Mouse (Mus musculus) monocyte, adult 2 months (primary cell): ENCODE results near the gene Akap8.

ENCODE experiments used
- DNase-seq, 2 experiments: peaks; one replicate each; pipeline ENCODE4 v3.0.0; 2022; ENCODE audit warnings: low spot score in 2 of 2, low read depth in 1 of 2

Akap8 gene

DNA sequence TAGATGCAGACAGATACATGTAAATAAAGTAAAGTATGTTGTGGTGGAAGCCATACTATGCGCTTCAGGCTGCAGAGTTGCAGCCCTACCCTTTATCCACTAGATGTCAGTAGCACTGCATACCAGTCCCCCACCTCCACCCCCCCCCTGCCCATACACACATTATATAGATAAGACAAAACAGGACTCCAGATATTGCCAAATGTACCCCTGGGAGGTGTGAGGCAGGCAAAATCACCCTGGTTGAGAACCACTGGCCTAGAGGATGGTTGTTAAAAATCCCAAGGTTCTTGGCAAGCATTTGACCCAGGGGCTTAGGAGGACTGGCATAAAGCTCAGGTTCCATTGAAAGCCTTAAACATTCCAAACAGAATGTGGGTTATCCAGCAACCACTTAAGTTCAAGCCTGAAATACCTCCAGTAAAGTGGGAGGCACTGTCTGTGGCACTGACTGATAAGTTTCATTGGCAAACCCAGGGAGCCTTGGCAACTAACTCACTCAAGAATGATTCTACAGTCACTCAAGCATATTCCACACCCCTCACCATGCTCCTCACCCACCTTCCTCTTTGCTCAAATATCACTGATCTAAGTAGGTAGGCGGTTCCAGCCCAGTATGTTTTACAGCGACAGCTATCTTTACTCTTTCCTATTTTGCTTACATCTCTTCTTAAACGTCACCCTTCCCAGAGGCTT lies 28.1 kb upstream of the Akap8 start:
- no peak for DNase-seq

GRCm38 (mm10) chr17:32348406-32348805 lies 27.4 kb upstream of the Akap8 start:
- DNase-seq: no peak

DNA sequence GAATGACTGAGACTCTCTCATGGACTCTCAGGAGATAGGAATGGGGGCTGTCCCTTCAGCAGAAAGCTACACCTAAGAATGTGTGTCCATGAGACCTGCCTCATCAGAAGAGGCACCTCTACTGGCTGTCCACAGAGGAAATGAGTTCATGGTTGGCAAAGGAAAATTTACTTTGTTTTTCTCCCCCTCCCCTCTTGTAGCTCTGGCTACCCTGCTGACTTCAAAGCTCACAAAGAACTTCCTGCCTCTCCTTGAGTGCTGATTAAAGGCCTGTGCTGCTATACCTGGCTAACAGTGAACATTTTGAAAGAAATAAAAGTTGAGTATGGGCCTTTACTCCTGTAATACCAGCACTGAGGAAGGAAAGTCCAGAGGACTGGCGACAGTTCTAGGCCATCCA lies 20.1 kb upstream of the Akap8 start:
- no peak for DNase-seq

- DNase-seq: no peak
Observed at GRCm38 (mm10) chr17:32340110-32340509, 19.1 kb upstream of the Akap8 start.

DNA sequence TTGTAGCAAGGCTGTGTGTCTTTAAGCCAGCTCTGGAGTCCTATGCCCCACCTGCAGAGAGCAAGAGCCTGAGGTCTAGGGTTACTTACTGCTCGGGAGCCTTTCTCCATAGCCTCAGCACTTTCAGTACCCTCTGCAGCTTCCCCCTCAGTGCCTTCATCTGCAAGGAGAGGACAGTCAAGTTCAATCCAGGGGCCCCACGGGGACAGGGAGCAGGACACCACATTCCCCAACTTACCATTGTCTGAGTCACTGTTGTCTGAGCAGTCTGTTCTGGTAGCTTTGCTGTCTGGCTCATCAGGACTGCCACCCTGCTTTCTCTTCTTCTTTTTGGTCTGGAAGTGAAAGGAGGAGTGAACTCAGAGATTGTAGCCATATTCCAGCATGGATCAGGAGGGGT lies 14.8 kb upstream of the Akap8 start:
- DNase-seq: no peak

DNA sequence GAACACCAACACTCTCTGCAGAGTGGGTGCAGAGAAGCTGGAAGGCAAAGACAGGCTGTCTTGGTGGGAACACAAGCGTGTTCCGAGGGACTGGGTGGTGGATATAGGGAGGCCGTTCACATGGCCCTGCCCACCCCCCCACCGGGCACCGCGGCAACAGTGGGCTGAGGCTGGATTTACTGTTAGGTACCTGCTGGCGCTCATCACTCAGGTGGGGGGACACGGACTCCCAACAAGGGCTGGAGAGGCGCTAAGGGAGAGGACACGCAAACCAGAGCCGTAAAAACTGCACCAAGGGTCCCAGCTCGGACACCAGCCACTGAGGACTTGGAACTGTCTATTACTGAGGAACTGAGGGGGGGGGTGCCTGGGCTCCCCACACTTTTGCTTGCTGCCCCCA lies 13.9 kb upstream of the Akap8 start:
- DNase-seq: no peak

- DNase-seq: no peak
Observed at GRCm38 (mm10) chr17:32333675-32334303, 12.8 kb upstream of the Akap8 start.

DNA sequence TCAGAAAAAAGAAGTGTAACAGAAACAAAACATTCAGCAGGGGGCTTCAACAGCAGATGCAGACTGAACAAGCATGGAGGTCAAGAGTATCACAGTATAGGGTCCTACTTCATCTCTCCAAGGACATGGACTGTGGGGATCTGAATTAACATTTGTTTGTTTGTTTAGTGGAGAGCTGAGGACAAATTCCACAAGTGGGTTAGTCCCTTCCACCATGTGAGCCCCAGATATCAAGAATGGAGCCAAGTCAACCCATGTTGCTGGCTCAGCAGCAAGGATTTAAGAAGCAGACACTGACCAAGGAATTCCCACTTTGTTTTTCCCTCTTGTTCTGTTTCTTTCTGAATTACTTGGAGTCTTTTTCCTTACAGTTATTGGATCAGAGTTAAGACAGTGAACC lies 6.5 kb upstream of the Akap8 start:
- DNase-seq: no peak

DNA sequence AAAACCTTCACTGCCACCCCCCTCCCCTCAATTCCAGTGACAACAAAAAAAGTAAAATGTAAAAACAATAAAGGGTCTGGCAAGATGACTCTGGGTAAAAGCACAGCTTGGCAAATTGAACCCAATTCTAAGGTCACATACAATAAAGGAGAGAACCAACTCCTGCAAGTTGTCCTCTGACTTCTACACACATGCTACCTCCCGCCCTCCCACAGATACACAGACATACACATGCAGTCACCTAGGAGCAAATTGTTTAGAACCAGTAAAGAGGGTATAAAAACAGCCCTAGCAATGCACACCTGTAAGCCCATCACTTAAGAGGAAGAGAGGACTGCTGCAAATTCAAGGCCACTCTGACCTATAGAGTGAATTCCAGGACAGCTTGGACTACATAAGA lies 1.8 kb upstream of the Akap8 start:
- no peak for DNase-seq

DNA sequence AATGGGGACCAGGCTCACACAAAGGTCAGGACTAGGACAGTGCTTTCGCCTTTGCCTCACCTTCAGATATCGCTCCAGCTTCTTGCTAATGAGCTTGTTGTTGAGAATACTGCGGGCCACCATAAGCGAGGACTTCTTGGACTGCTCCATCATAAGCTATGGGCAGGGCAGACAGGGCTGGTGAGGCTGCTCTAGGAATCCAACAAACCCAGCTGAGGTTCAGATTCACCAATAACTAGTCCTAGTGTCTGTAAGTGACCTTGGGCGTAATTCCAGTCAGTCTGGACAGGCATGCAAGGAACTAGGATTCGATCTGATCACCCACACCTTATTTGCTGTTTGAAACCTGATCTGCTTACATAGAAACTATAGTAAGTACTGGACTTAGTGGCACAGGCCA lies 798 bp upstream of the Akap8 start:
- DNase-seq: no peak

- no peak for DNase-seq
Observed at GRCm38 (mm10) chr17:32321390-32321734, 324 bp upstream of the Akap8 start.

DNA sequence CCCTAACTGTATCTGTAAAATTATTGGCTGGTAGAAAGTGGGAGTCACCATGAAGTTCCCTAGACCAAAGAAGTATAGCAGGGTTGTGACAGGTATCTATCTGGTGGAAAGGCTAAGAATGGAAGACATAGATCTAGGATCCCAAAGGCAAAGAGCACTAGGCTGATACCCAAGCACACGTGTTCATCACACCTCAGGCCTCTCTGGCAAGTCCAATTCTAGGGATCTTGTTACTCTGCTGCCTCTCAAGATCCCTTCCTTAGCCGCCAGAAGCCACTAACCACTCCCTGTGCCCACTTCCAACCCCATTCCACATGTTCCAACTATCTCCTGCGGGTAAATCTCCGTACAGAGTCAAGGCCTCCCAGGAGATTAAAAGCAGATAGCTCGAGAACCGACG lies 1.1 kb downstream of the Akap8 start:
- no peak for DNase-seq

DNA sequence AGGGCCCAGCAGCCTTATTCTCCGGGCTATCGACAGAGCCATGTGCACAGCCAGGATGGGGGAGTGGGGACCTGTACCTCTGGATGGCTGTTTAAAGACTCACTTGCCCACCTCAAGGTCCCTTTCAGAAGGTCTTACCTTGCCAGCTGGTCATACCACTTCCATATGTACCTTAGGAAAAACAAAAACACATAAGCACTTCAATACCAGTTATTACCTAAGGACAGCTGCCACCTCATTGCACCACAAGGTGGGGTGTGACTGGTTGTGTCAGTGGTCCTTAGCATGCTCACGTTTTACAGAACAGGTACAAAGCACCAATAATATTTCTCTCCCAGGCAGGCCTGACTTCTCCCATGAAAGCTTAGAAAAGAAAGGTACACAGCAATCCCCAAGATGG lies 3.3 kb downstream of the Akap8 start:
- no peak for DNase-seq

- DNase-seq: no peak
Observed at GRCm38 (mm10) chr17:32317032-32317431, 4.0 kb downstream of the Akap8 start.

GRCm38 (mm10) chr17:32315560-32315959 lies 5.5 kb downstream of the Akap8 start:
- DNase-seq: no peak

GRCm38 (mm10) chr17:32313892-32314291 lies 7.1 kb downstream of the Akap8 start:
- no peak for DNase-seq

DNA sequence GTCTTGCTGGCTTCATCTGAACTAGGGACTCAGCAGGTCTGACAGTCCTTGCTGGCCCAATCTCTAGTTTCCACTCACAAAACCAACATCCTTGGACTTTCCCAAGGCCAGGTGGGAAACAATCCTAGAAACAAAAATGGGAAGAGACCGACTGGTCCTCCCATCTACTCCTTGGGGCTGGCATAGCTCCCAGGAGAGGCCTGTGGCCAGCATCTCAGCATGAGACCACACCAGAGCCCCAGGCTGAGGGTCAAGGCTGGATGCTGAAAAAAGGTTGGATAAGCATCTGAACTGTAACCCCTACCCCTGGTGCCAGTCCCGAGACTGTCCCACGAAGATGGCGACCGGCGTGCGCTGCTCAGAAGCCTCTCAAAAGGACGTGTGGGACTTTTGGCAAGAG lies 8.2 kb downstream of the Akap8 start:
- DNase-seq: no peak

DNA sequence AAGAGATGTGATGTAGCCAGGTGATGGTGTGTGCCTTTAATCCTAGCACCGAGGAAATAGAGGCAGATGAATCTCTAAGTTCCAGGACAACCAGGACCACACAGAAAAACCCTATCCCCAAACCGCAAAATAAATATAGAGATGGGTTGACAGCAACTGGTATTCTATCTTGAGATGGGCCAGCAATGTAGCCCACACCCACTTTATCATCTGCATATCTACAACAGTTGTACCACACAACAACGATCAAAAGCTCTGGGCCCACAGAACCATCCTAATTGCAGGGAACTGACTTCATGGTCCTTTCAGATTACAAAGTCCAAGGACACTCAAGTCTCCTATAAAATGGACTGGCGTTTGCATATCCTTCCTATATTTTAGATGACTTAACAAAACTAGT lies 13.1 kb downstream of the Akap8 start:
- no peak for DNase-seq

DNA sequence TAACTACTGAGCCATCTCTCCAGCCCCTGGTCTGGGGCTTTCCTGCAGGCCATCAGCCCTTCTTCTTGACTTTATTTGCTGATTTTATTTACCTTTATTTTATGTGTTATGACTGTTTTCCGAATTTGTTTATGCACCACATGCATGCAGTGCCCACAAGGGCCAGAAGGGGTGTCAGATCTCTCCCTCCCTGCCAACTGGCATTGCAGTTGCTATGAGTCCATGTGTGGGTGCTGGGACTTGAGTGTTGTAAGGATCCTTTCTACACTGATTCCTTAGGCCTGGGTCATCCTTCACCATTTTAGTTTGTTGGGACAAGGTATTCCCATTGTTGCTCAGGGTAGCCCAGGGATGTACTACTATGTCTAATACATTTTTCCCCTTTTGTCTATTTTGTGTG lies 22.9 kb downstream of the Akap8 start:
- DNase-seq: no peak

GRCm38 (mm10) chr17:32295901-32296300 lies 25.1 kb downstream of the Akap8 start:
- no peak for DNase-seq

- no peak for DNase-seq
Observed at GRCm38 (mm10) chr17:32295160-32295559, 25.9 kb downstream of the Akap8 start.

- DNase-seq: no peak
Observed at GRCm38 (mm10) chr17:32285138-32285670, 35.8 kb downstream of the Akap8 start.
